Mouse (Mus musculus) granulocyte monocyte progenitor cell, adult 5-6 weeks (primary cell): Measurements from ENCODE around the gene Snrpb2. TPM values are rescaled to one million over a fixed set of nuclear protein-coding genes. Genes with fewer than 3 reads are reported as not detected.
A peak's percentile ranks its signal among the peaks of the same experiment; 100 is the strongest.

ENCODE experiments used
- ATAC-seq: replicated peaks from 2 replicates; pipeline ENCODE4 v1.8.0; 2016; ENCODE audit warnings: mild to moderate bottlenecking, moderate TSS enrichment, inconsistent platforms; ENCODE audit not compliant: poor library complexity, severe bottlenecking
- total RNA-seq, 2 experiments: library from RNA; stranded (forward) in 1 of 2; stranded (reverse) in 1 of 2; fragments of 200-712, 200-1000 nt in 1 of 2; fragments of >200 nt in 1 of 2; fragmentation: Nextera tagmentation in 1 of 2; gene quantifications; 2 replicates each; pipeline ENCODE4 v1.2.3; 2014 to 2017

Snrpb2 gene
- total RNA-seq, 2 experiments from 2014 or later = 65.5 to 103 TPM

GRCm38 (mm10) chr2:143089866-143090265 is 27.0 kb downstream of the Snrpb2 start:
- ATAC-seq = no peak

- ATAC-seq = peak; percentile 96
These were observed 30.9 kb downstream of the Snrpb2 start for GRCm38 (mm10) chr2:143093726-143094125.

GRCm38 (mm10) chr2:143094761-143095160 is 31.9 kb downstream of the Snrpb2 start:
- ATAC-seq = no peak

- no peak for ATAC-seq
These were observed 34.3 kb downstream of the Snrpb2 start for GRCm38 (mm10) chr2:143097170-143097569.

GRCm38 (mm10) chr2:143113859-143114258 is 51.0 kb downstream of the Snrpb2 start:
- ATAC-seq = no peak; the same call in 1 of the 2 replicates

- ATAC-seq = no peak
These were observed 51.9 kb downstream of the Snrpb2 start for GRCm38 (mm10) chr2:143114716-143115115.

- no peak for ATAC-seq
These were observed 54.6 kb downstream of the Snrpb2 start for GRCm38 (mm10) chr2:143117453-143117852.

GRCm38 (mm10) chr2:143118221-143118620 is 55.4 kb downstream of the Snrpb2 start:
- ATAC-seq = no peak

Other genes with a start within 250 kb of the Snrpb2 start
- 15.4 and 17.5 TPM in 2 replicates for gene Kif16b, start 161.5 kb upstream of the Snrpb2 start, total RNA-seq (2014; fragmentation: Nextera tagmentation)
- gene Kif16b, start 161.5 kb upstream of the Snrpb2 start, total RNA-seq (2017) = 20.7 and 22.4 TPM in 2 replicates
- not detected in 2 replicates for gene Otor, start 15.4 kb downstream of the Snrpb2 start, total RNA-seq (2014; fragmentation: Nextera tagmentation)
- gene Otor, start 15.4 kb downstream of the Snrpb2 start, total RNA-seq (2017) = not detected in 2 replicates